Mouse (Mus musculus) right cerebral cortex, postnatal 14 days (tissue): ENCODE results near the gene Rpl3.
A peak's percentile ranks its signal among the peaks of the same experiment; 100 is the strongest.

Experiments
- DNase-seq: peaks from one replicate; pipeline ENCODE4 v3.0.0; 2022

The Rpl3 gene

GRCm38 (mm10) chr15:80114414-80114813 is 22.7 kb upstream of the Rpl3 start:
- no peak for DNase-seq

GRCm38 (mm10) chr15:80112499-80112898 is 20.8 kb upstream of the Rpl3 start:
- no peak for DNase-seq

- DNase-seq = no peak
Observed at GRCm38 (mm10) chr15:80111436-80111835, 19.8 kb upstream of the Rpl3 start.

GRCm38 (mm10) chr15:80107575-80107974 is 15.9 kb upstream of the Rpl3 start:
- DNase-seq = no peak

- DNase-seq = no peak
Observed at GRCm38 (mm10) chr15:80107143-80107542, 15.5 kb upstream of the Rpl3 start.

GRCm38 (mm10) chr15:80105490-80106410 is 14.1 kb upstream of the Rpl3 start:
- DNase-seq = no peak

- DNase-seq = no peak
Observed at GRCm38 (mm10) chr15:80102495-80102894, 10.8 kb upstream of the Rpl3 start.

- DNase-seq = no peak
Observed at GRCm38 (mm10) chr15:80101503-80101902, 9.8 kb upstream of the Rpl3 start.

- DNase-seq = no peak
Observed at GRCm38 (mm10) chr15:80100871-80101270, 9.2 kb upstream of the Rpl3 start.

- DNase-seq = no peak
Observed at GRCm38 (mm10) chr15:80100196-80100595, 8.5 kb upstream of the Rpl3 start.

GRCm38 (mm10) chr15:80099477-80099876 is 7.8 kb upstream of the Rpl3 start:
- DNase-seq = no peak

- no peak for DNase-seq
Observed at GRCm38 (mm10) chr15:80098809-80099208, 7.1 kb upstream of the Rpl3 start.

GRCm38 (mm10) chr15:80097999-80098461 is 6.4 kb upstream of the Rpl3 start:
- no peak for DNase-seq

GRCm38 (mm10) chr15:80096946-80097881 is 5.5 kb upstream of the Rpl3 start:
- DNase-seq = no peak

GRCm38 (mm10) chr15:80096406-80096805 is 4.7 kb upstream of the Rpl3 start:
- DNase-seq = no peak

- no peak for DNase-seq
Observed at GRCm38 (mm10) chr15:80095596-80095995, 3.9 kb upstream of the Rpl3 start.

GRCm38 (mm10) chr15:80094201-80094600 is 2.5 kb upstream of the Rpl3 start:
- DNase-seq = no peak

- no peak for DNase-seq
Observed at GRCm38 (mm10) chr15:80092599-80092998, 931 bp upstream of the Rpl3 start.

GRCm38 (mm10) chr15:80092041-80092441 is 373 bp upstream of the Rpl3 start:
- no peak for DNase-seq

GRCm38 (mm10) chr15:80090741-80091120 is 937 bp downstream of the Rpl3 start:
- DNase-seq = no peak

GRCm38 (mm10) chr15:80090155-80090554 is 1.5 kb downstream of the Rpl3 start:
- no peak for DNase-seq

GRCm38 (mm10) chr15:80088637-80089036 is 3.0 kb downstream of the Rpl3 start:
- peak; percentile 96 for DNase-seq

- DNase-seq = no peak
Observed at GRCm38 (mm10) chr15:80087406-80088012, 4.2 kb downstream of the Rpl3 start.
